Mouse (Mus musculus) kidney, adult 9 months (tissue): ENCODE data around the gene Bahd1.

Experiments
- DNase-seq: peaks from one replicate; pipeline ENCODE4 v3.0.0; 2022

The Bahd1 gene

GRCm38 (mm10) chr2:118899981-118900825 lies at the start of gene Bahd1:
TSS of gene Bahd1 (plus strand) at chr2:118900377.
- peak; percentile 47 for DNase-seq

GRCm38 (mm10) chr2:118851756-118852155 lies 48.4 kb upstream of the Bahd1 start:
- no peak for DNase-seq

- DNase-seq: peak; percentile 97
Observed at GRCm38 (mm10) chr2:118861454-118862339, 38.5 kb upstream of the Bahd1 start, which contains the start of gene Ivd. TSS of gene Ivd (plus strand) at chr2:118861954.

GRCm38 (mm10) chr2:118862340-118862675 lies 37.9 kb upstream of the Bahd1 start:
- DNase-seq: no peak

- DNase-seq: no peak
Observed at GRCm38 (mm10) chr2:118870601-118871000, 29.6 kb upstream of the Bahd1 start.

GRCm38 (mm10) chr2:118871032-118871431 lies 29.1 kb upstream of the Bahd1 start:
- no peak for DNase-seq

- no peak for DNase-seq
Observed at GRCm38 (mm10) chr2:118873018-118873417, 27.2 kb upstream of the Bahd1 start.

- DNase-seq: no peak
Observed at GRCm38 (mm10) chr2:118873890-118874430, 26.2 kb upstream of the Bahd1 start.

GRCm38 (mm10) chr2:118875316-118875715 lies 24.9 kb upstream of the Bahd1 start:
- DNase-seq: no peak

GRCm38 (mm10) chr2:118876453-118876852 lies 23.7 kb upstream of the Bahd1 start:
- DNase-seq: no peak

GRCm38 (mm10) chr2:118881019-118881418 lies 19.2 kb upstream of the Bahd1 start:
- DNase-seq: peak; percentile 62

GRCm38 (mm10) chr2:118881956-118882355 lies 18.2 kb upstream of the Bahd1 start:
- DNase-seq: no peak

- DNase-seq: peak; percentile 85
Observed at GRCm38 (mm10) chr2:118882840-118883679, 17.1 kb upstream of the Bahd1 start.

- DNase-seq: no peak
Observed at GRCm38 (mm10) chr2:118887440-118887839, 12.7 kb upstream of the Bahd1 start.

GRCm38 (mm10) chr2:118887845-118888548 lies 12.2 kb upstream of the Bahd1 start:
- DNase-seq: no peak

- no peak for DNase-seq
Observed at GRCm38 (mm10) chr2:118891173-118891572, 9.0 kb upstream of the Bahd1 start.

- peak; percentile 40 for DNase-seq
Observed at GRCm38 (mm10) chr2:118895990-118896913, 3.9 kb upstream of the Bahd1 start.

- DNase-seq: no peak
Observed at GRCm38 (mm10) chr2:118896914-118897291, 3.3 kb upstream of the Bahd1 start.

GRCm38 (mm10) chr2:118897392-118897791 lies 2.8 kb upstream of the Bahd1 start:
- no peak for DNase-seq

GRCm38 (mm10) chr2:118897808-118898207 lies 2.4 kb upstream of the Bahd1 start:
- no peak for DNase-seq

- no peak for DNase-seq
Observed at GRCm38 (mm10) chr2:118898771-118899170, 1.4 kb upstream of the Bahd1 start.
